11 mouse cellular contexts compared by ENCODE assay signal in genomic region chr16:92686978-92687377, GRCm38 (mm10).
"Had no signal": no experiment of that assay in that cellular context is flagged by ENCODE, and none has a peak within 500 bp of the region (broad histone marks: within the 10 kb centered on the region; RNA-seq: fewer than 3 reads in every experiment).

No protein-coding gene starts in this region.

- ATAC-seq: intestine, embryonic 16.5 days; midbrain, embryonic 13.5 days had no signal

- H3K36me3 ChIP-seq: kidney, embryonic 15.5 days; midbrain, embryonic 13.5 days; neural tube, embryonic 12.5 days had no signal

- H3K9ac ChIP-seq: hindbrain, embryonic 14.5 days; kidney, embryonic 15.5 days; limb, embryonic 13.5 days; liver, embryonic 15.5 days; midbrain, embryonic 13.5 days; neural tube, embryonic 12.5 days had no signal

- H3K9me3 ChIP-seq: kidney, embryonic 15.5 days; limb, embryonic 13.5 days; liver, embryonic 15.5 days; midbrain, embryonic 13.5 days; neural tube, embryonic 12.5 days had no signal

- H3K4me1 ChIP-seq: midbrain, embryonic 13.5 days had no signal

- H3K4me3 ChIP-seq: kidney, embryonic 15.5 days; limb, embryonic 13.5 days; liver, embryonic 15.5 days; midbrain, embryonic 13.5 days; neural tube, embryonic 12.5 days had no signal

- DNase-seq: kidney, adult 2 months; kidney, postnatal 14 days; left cerebral cortex, postnatal 4 days; thymus, postnatal 4 days had no signal

- H3K4me2 ChIP-seq: hindbrain, embryonic 14.5 days; kidney, embryonic 15.5 days; limb, embryonic 13.5 days; liver, embryonic 15.5 days; midbrain, embryonic 13.5 days; neural tube, embryonic 12.5 days had no signal

- H3K27me3 ChIP-seq: liver, embryonic 15.5 days had no signal

- H3K27ac ChIP-seq: hindbrain, embryonic 14.5 days; kidney, embryonic 15.5 days; limb, embryonic 13.5 days; liver, embryonic 15.5 days; midbrain, embryonic 13.5 days; neural tube, embryonic 12.5 days had no signal
